Mouse (Mus musculus) MEL (cell line): ENCODE measurements around the gene Mecom.

ENCODE experiments used
- CHD1 ChIP-seq: IDR thresholded peaks from 2 replicates; pipeline ENCODE4 v1.6.1; 2012; ENCODE audit warnings: low read depth, mild to moderate bottlenecking, inconsistent platforms, low read length, improper control_type of control experiment
- CTCF ChIP-seq, 3 experiments: IDR thresholded peaks in 2 of 3; conservative IDR thresholded peaks in 1 of 3; 2 replicates each; pipeline ENCODE4 v1.5.1; 2011 to 2012; ENCODE audit warnings: low read length in 3 of 3, low read depth in 2 of 3, mild to moderate bottlenecking in 2 of 3, improper control_type of control experiment in 1 of 3, inconsistent platforms in 1 of 3, mixed read lengths in 1 of 3, moderate library complexity in 1 of 3; ENCODE audit not compliant: control insufficient read depth in 1 of 3, insufficient read depth in 1 of 3, poor library complexity in 1 of 3, severe bottlenecking in 1 of 3
- HCFC1 ChIP-seq: IDR thresholded peaks from 2 replicates; pipeline ENCODE4 v1.6.1; 2012; ENCODE audit warnings: low read depth, mild to moderate bottlenecking, inconsistent platforms, low read length, improper control_type of control experiment, moderate library complexity
- MAX ChIP-seq: IDR thresholded peaks from 2 replicates; pipeline ENCODE4 v1.6.1; 2011; ENCODE audit warnings: low read length, improper control_type of control experiment
- MYC ChIP-seq: IDR thresholded peaks from 2 replicates; pipeline ENCODE4 v1.6.1; 2011; ENCODE audit warnings: low read depth, mild to moderate bottlenecking, low read length, improper control_type of control experiment, moderate library complexity
- POLR2A ChIP-seq, 2 experiments: IDR thresholded peaks; 2 replicates each; pipeline ENCODE4 v1.6.1; 2011 to 2012; ENCODE audit warnings: low read length in 2 of 2, mild to moderate bottlenecking in 2 of 2, control low read depth in 1 of 2, improper control_type of control experiment in 1 of 2, low read depth in 1 of 2, moderate library complexity in 1 of 2; ENCODE audit not compliant: control insufficient read depth in 1 of 2, insufficient read depth in 1 of 2, poor library complexity in 1 of 2
- TBP ChIP-seq: IDR thresholded peaks from 2 replicates; pipeline ENCODE4 v1.8.0; 2011; ENCODE audit warnings: low read depth, low read length, improper control_type of control experiment
- UBTF ChIP-seq: IDR thresholded peaks from 2 replicates; pipeline ENCODE4 v1.6.1; 2012; ENCODE audit warnings: low read depth, mild to moderate bottlenecking, inconsistent platforms, low read length, improper control_type of control experiment, moderate library complexity, borderline replicate concordance; ENCODE audit not compliant: insufficient read depth
- USF1 ChIP-seq: IDR thresholded peaks from 2 replicates; pipeline ENCODE4 v1.6.1; 2014; ENCODE audit warnings: low read depth, mild to moderate bottlenecking, inconsistent platforms, low read length, improper control_type of control experiment, moderate library complexity
- ZMIZ1 ChIP-seq: IDR thresholded peaks from 2 replicates; pipeline ENCODE4 v1.6.1; 2012; ENCODE audit warnings: low read depth, mild to moderate bottlenecking, inconsistent platforms, low read length, improper control_type of control experiment, moderate library complexity

- no peak for TF ChIP-seq CTCF (IDR thresholded peaks at IDR 0.05 in 2 of 3, conservative IDR thresholded peaks at IDR 0.05 in 1 of 3; ENCODE audit: control insufficient read depth in 1 of 3, insufficient read depth in 1 of 3, low read depth in 2 of 3, low read length in 3 of 3, poor library complexity in 1 of 3, severe bottlenecking in 1 of 3)
- TF ChIP-seq POLR2A (IDR thresholded peaks at IDR 0.05; ENCODE audit: control insufficient read depth in 1 of 2, insufficient read depth in 1 of 2, low read depth in 1 of 2, low read length in 2 of 2, poor library complexity in 1 of 2), result no peak
- no peak for TF ChIP-seq USF1
- TF ChIP-seq CHD1, result no peak
- no peak for TF ChIP-seq TBP
- no peak for TF ChIP-seq UBTF
- no peak for TF ChIP-seq MYC
- no peak for TF ChIP-seq MAX
- TF ChIP-seq ZMIZ1, result no peak
- TF ChIP-seq HCFC1, result no peak
Measured at GRCm38 (mm10) chr3:30106481-30106880, 441.3 kb downstream of the Mecom start.
